Mouse (Mus musculus) cerebellum, adult 2 months (tissue): ENCODE measurements around the gene Acbd6. TPM values are rescaled to one million over a fixed set of nuclear protein-coding genes. Genes with fewer than 3 reads are reported as not detected.

ENCODE experiments used
- DNase-seq, 2 experiments: peaks; one replicate each; pipeline ENCODE4 v3.0.0; 2021
- H3K27ac ChIP-seq: fragments of 200-500 bp; 2 replicates; pipeline ENCODE4 v1.5.1; 2012; ENCODE audit warnings: low read length, control low read depth, inconsistent platforms; ENCODE audit not compliant: insufficient read depth
- H3K27me3 ChIP-seq: fragments of 200-500 bp; 2 replicates; pipeline ENCODE4 v1.6.1; 2012; ENCODE audit warnings: inconsistent platforms, mild to moderate bottlenecking, low read length, moderate library complexity; ENCODE audit not compliant: control insufficient read depth, insufficient read depth
- H3K4me1 ChIP-seq: fragments of 200-500 bp; 2 replicates; pipeline ENCODE4 v1.6.1; 2011; ENCODE audit warnings: low read length; ENCODE audit not compliant: control insufficient read depth, insufficient read depth
- H3K4me3 ChIP-seq: fragments of 200-500 bp; replicated peaks from 2 replicates; pipeline ENCODE3; 2011; ENCODE audit warnings: mild to moderate bottlenecking, low read depth, low read length, control low read depth; ENCODE audit not compliant: insufficient read depth
- CTCF ChIP-seq: fragments of 200-500 bp; IDR thresholded peaks from 2 replicates; pipeline ENCODE4 v1.5.1; 2011; ENCODE audit warnings: low read depth, mild to moderate bottlenecking, control low read depth, low read length, moderate library complexity, borderline replicate concordance; ENCODE audit not compliant: insufficient read depth
- POLR2A ChIP-seq: fragments of 200-500 bp; IDR thresholded peaks from 2 replicates; pipeline ENCODE4 v1.6.1; 2011; ENCODE audit warnings: low read length, control low read depth, borderline replicate concordance; ENCODE audit not compliant: insufficient read depth
- WGBS: fragments of 180-500 bp; shearing (Covaris S2); methylation state at CpG from one replicate; pipeline ENCODE4 v1.1.7; 2018; 5-methylcytosine and 5-hydroxymethylcytosine counted together
- polyA plus RNA-seq: library from polyadenylated mRNA; depleted of rRNA; stranded (reverse); fragments of >200 nt; gene quantifications from 2 replicates; pipeline ENCODE4 v1.2.3, GENCODE M21; 2012

The Acbd6 gene
- polyA plus RNA-seq, 1 experiment, result 85.0 TPM

- WGBS, result 98% methylated on average over 9 of the region's 9 CpGs
These were observed 10.2 kb downstream of the Acbd6 start for GRCm38 (mm10) chr1:155568133-155568532.

GRCm38 (mm10) chr1:155569340-155569739, 11.4 kb downstream of the Acbd6 start:
- no peak overlapping the region for H3K27ac ChIP-seq
- H3K4me1 ChIP-seq, result no peaks in the 10 kb centered on the region
- no peaks in the 10 kb centered on the region for H3K27me3 ChIP-seq
- DNase-seq, result no peak
- 87% methylated on average over 4 of the region's 4 CpGs for WGBS
- TF ChIP-seq POLR2A (no peak), CTCF (no peak)
- no peak overlapping the region for H3K4me3 ChIP-seq

More at GRCm38 (mm10) chr1:155568133-155568532, 10.2 kb downstream of the Acbd6 start:
- Histone ChIP-seq H3K27ac (no peak overlapping the region), H3K4me3 (no peak overlapping the region), H3K27me3 (no peaks in the 10 kb centered on the region), H3K4me1 (no peaks in the 10 kb centered on the region)
- TF ChIP-seq CTCF, result peak; percentile 27; the same call in 1 of the 2 replicates
- TF ChIP-seq POLR2A, result no peak
- no peak for DNase-seq

- peak; percentile 64 to 75 for DNase-seq
- Histone ChIP-seq H3K4me1 (no peaks in the 10 kb centered on the region; the same call in 1 of the 2 replicates), H3K27me3 (no peaks in the 10 kb centered on the region), H3K4me3 (no peak overlapping the region), H3K27ac (no peak overlapping the region)
- TF ChIP-seq CTCF (peak; percentile 32; the same call in 1 of the 2 replicates), POLR2A (no peak)
- 35% methylated on average over 7 of the region's 7 CpGs for WGBS
These were observed 17.2 kb downstream of the Acbd6 start for GRCm38 (mm10) chr1:155574966-155575673.

- no peaks in the 10 kb centered on the region; the same call in 1 of the 2 replicates for H3K4me1 ChIP-seq
- DNase-seq, result peak in 1 of 2 experiments; percentile 39
- 31% methylated on average over 2 of the region's 2 CpGs for WGBS
- H3K4me3 ChIP-seq, result no peak overlapping the region
- no peaks in the 10 kb centered on the region for H3K27me3 ChIP-seq
- H3K27ac ChIP-seq, result no peak overlapping the region
- TF ChIP-seq POLR2A, result no peak
- peak; percentile 24; the same call in 1 of the 2 replicates for TF ChIP-seq CTCF
These were observed 18.5 kb downstream of the Acbd6 start for GRCm38 (mm10) chr1:155576432-155576831.

GRCm38 (mm10) chr1:155577316-155577715, 19.4 kb downstream of the Acbd6 start:
- Histone ChIP-seq H3K4me3 (no peak overlapping the region), H3K27me3 (no peaks in the 10 kb centered on the region), H3K4me1 (no peaks in the 10 kb centered on the region; the same call in 1 of the 2 replicates), H3K27ac (no peak overlapping the region)
- 52% methylated on average over 2 of the region's 2 CpGs for WGBS
- TF ChIP-seq POLR2A (no peak), CTCF (no peak)
- no peak for DNase-seq

GRCm38 (mm10) chr1:155587961-155588360, 30.0 kb downstream of the Acbd6 start:
- TF ChIP-seq POLR2A, result no peak
- TF ChIP-seq CTCF, result no peak
- H3K27ac ChIP-seq, result no peak overlapping the region
- DNase-seq, result no peak
- 34% methylated on average over 2 of the region's 2 CpGs for WGBS
- no peaks in the 10 kb centered on the region for H3K4me1 ChIP-seq
- H3K27me3 ChIP-seq, result no peaks in the 10 kb centered on the region
- no peak overlapping the region for H3K4me3 ChIP-seq

GRCm38 (mm10) chr1:155594141-155594540, 36.2 kb downstream of the Acbd6 start:
- H3K4me3 ChIP-seq, result no peak overlapping the region
- TF ChIP-seq POLR2A, result no peak
- TF ChIP-seq CTCF, result no peak
- no peak overlapping the region for H3K27ac ChIP-seq
- H3K27me3 ChIP-seq, result no peaks in the 10 kb centered on the region
- DNase-seq, result no peak
- WGBS, result 74% methylated on average over 1 of the region's 1 CpGs
- no peaks in the 10 kb centered on the region for H3K4me1 ChIP-seq

GRCm38 (mm10) chr1:155596576-155596975, 38.7 kb downstream of the Acbd6 start:
- H3K27ac ChIP-seq, result no peak overlapping the region
- WGBS, result 71% methylated on average over 3 of the region's 3 CpGs
- no peaks in the 10 kb centered on the region for H3K4me1 ChIP-seq
- H3K27me3 ChIP-seq, result no peaks in the 10 kb centered on the region
- DNase-seq, result no peak
- TF ChIP-seq CTCF, result no peak
- no peak for TF ChIP-seq POLR2A
- H3K4me3 ChIP-seq, result no peak overlapping the region
